Mouse (Mus musculus) MEL (cell line): ENCODE data around the gene Tesmin.
A peak's percentile ranks its signal among the peaks of the same experiment; 100 is the strongest.

Experiments
- CTCF ChIP-seq, 3 experiments: IDR thresholded peaks in 2 of 3; conservative IDR thresholded peaks in 1 of 3; 2 replicates each; pipeline ENCODE4 v1.5.1; 2011 to 2012; ENCODE audit warnings: low read length in 3 of 3, low read depth in 2 of 3, mild to moderate bottlenecking in 2 of 3, improper control_type of control experiment in 1 of 3, inconsistent platforms in 1 of 3, mixed read lengths in 1 of 3, moderate library complexity in 1 of 3; ENCODE audit not compliant: control insufficient read depth in 1 of 3, insufficient read depth in 1 of 3, poor library complexity in 1 of 3, severe bottlenecking in 1 of 3
- E2F4 ChIP-seq: IDR thresholded peaks from 2 replicates; pipeline ENCODE4 v1.6.1; 2011; ENCODE audit warnings: low read depth, low read length, improper control_type of control experiment, borderline replicate concordance
- MEF2A ChIP-seq: IDR thresholded peaks from 2 replicates; pipeline ENCODE4 v1.6.1; 2014; ENCODE audit warnings: low read depth, mild to moderate bottlenecking, inconsistent platforms, low read length, improper control_type of control experiment; ENCODE audit not compliant: poor library complexity, insufficient replicate concordance, severe bottlenecking; ENCODE audit errors: extremely low read depth
- POLR2A ChIP-seq, 2 experiments: IDR thresholded peaks; 2 replicates each; pipeline ENCODE4 v1.6.1; 2011 to 2012; ENCODE audit warnings: low read length in 2 of 2, mild to moderate bottlenecking in 2 of 2, control low read depth in 1 of 2, improper control_type of control experiment in 1 of 2, low read depth in 1 of 2, moderate library complexity in 1 of 2; ENCODE audit not compliant: control insufficient read depth in 1 of 2, insufficient read depth in 1 of 2, poor library complexity in 1 of 2
- SMC3 ChIP-seq: IDR thresholded peaks from 2 replicates; pipeline ENCODE4 v1.6.1; 2011; ENCODE audit warnings: low read depth, low read length, improper control_type of control experiment
- TAL1 ChIP-seq: IDR thresholded peaks from 2 replicates; pipeline ENCODE4 v1.6.1; 2012; ENCODE audit warnings: mild to moderate bottlenecking, inconsistent platforms, low read length, moderate library complexity, mixed read lengths

DNA sequence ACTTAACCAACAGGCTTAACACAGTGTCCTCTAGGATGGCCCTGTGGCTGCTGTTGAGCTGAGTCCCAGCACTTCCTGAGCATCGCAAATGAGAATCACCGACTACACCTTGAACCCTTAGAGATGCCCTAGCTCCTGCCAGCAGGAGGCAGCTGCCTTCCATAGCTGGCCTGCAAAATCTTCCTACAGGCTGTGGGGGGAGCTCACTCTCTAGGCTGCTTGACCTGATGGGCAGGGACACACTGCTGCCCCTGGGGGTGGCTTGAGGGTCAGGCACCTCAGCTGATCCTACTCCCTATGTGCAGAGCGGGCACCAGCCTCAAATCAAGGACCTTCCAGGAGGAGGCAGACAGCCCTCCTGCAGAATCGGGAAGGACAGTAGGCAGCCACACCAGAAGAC, 31.0 kb upstream of the Tesmin start:
- TF ChIP-seq POLR2A (IDR thresholded peaks at IDR 0.05; ENCODE audit: control insufficient read depth in 1 of 2, insufficient read depth in 1 of 2, low read depth in 1 of 2, low read length in 2 of 2, poor library complexity in 1 of 2) (no peak), CTCF (IDR thresholded peaks at IDR 0.05 in 2 of 3, conservative IDR thresholded peaks at IDR 0.05 in 1 of 3; ENCODE audit: control insufficient read depth in 1 of 3, insufficient read depth in 1 of 3, low read depth in 2 of 3, low read length in 3 of 3, poor library complexity in 1 of 3, severe bottlenecking in 1 of 3) (peak in 1 of 3 experiments; percentile 13; a peak in 1 of 6 replicates), MEF2A (no peak), E2F4 (no peak), SMC3 (no peak), TAL1 (no peak)
